Mouse (Mus musculus): ENCODE data around the gene Platr17. TPM values are rescaled to one million over a fixed set of nuclear protein-coding genes. Genes with fewer than 3 reads are reported as not detected.

The Platr17 gene
- polyA plus RNA-seq, 1 experiment from 2014 or later, result 0.55 TPM

GRCm38 (mm10) chr17:33940206-33940805 is 35.4 kb downstream of the Platr17 start, which contains the start of the genes Pfdn6 and Wdr46:
TSS of gene Pfdn6 (minus strand) at chr17:33940343.
TSS of gene Wdr46 (plus strand) at chr17:33940660.
- under 1% methylated on average over 36 of the region's 36 CpGs for WGBS
- no peak for TF ChIP-seq CTCF (IDR thresholded peaks at IDR 0.05)
- peak; percentile 69 for TF ChIP-seq EP300 (IDR thresholded peaks at IDR 0.05)
- peak within 1 kb of the TSS; percentile 87 for H3K9ac ChIP-seq (replicated peaks; ENCODE audit: low read depth)
- H3K9me3 ChIP-seq (ENCODE audit: low read length), result no peaks in the 10 kb centered on the region
- H3K27me3 ChIP-seq (replicated peaks; ENCODE audit: insufficient read depth, low read length), result no peaks in the 10 kb centered on the region
- peak within 1 kb of the TSS; percentile 97 for H3K4me2 ChIP-seq (replicated peaks; ENCODE audit: low read depth, low read length)
- H3K36me3 ChIP-seq (ENCODE audit: insufficient read depth, low read length), result 0 out of 2 replicates have a peak, but pooled peaks cover 8% of the 10 kb centered on the region
- DNase-seq (ENCODE audit: low spot score), result peak; percentile 97
- H3K4me3 ChIP-seq (ENCODE audit: low read depth, low read length), result peak within 1 kb of the TSS; percentile 62
- peak within 1 kb of the TSS; percentile 26; the same call in 1 of the 2 replicates for H3K27ac ChIP-seq (ENCODE audit: low read length)
- peak; percentile 93 for ATAC-seq
- H3K4me1 ChIP-seq (ENCODE audit: insufficient read depth, low read depth, low read length), result peaks cover 6% of the 10 kb centered on the region; the same call in 1 of the 2 replicates

- WGBS, result 2% methylated on average over 25 of the region's 26 CpGs
- no peak for DNase-seq (ENCODE audit: low spot score)
- Histone ChIP-seq H3K36me3 (ENCODE audit: insufficient read depth, low read length) (0 out of 2 replicates have a peak, but pooled peaks cover 8% of the 10 kb centered on the region), H3K9ac (replicated peaks; ENCODE audit: low read depth) (peak overlapping the region; percentile 87), H3K4me2 (replicated peaks; ENCODE audit: low read depth, low read length) (peak overlapping the region; percentile 97), H3K4me1 (ENCODE audit: insufficient read depth, low read depth, low read length) (peaks cover 6% of the 10 kb centered on the region; the same call in 1 of the 2 replicates), H3K27me3 (replicated peaks; ENCODE audit: insufficient read depth, low read length) (no peaks in the 10 kb centered on the region), H3K27ac (ENCODE audit: low read length) (no peak overlapping the region), H3K9me3 (ENCODE audit: low read length) (no peaks in the 10 kb centered on the region), H3K4me3 (ENCODE audit: low read depth, low read length) (peak overlapping the region; percentile 62)
- no peak for TF ChIP-seq EP300 (IDR thresholded peaks at IDR 0.05)
- TF ChIP-seq CTCF (IDR thresholded peaks at IDR 0.05), result no peak
- ATAC-seq, result no peak
Measured at GRCm38 (mm10) chr17:33940981-33941380, 36.0 kb downstream of the Platr17 start.

- Histone ChIP-seq H3K9me3 (ENCODE audit: low read length) (no peaks in the 10 kb centered on the region), H3K36me3 (ENCODE audit: insufficient read depth, low read length) (0 out of 2 replicates have a peak, but pooled peaks cover 8% of the 10 kb centered on the region)
Measured at GRCm38 (mm10) chr17:33941381-33941780, 36.4 kb downstream of the Platr17 start.

GRCm38 (mm10) chr17:33943454-33943853 is 38.5 kb downstream of the Platr17 start:
- Histone ChIP-seq H3K4me1 (ENCODE audit: insufficient read depth, low read depth, low read length) (peaks cover 6% of the 10 kb centered on the region; the same call in 1 of the 2 replicates), H3K27ac (ENCODE audit: low read length) (no peak overlapping the region), H3K4me2 (replicated peaks; ENCODE audit: low read depth, low read length) (no peak overlapping the region), H3K36me3 (ENCODE audit: insufficient read depth, low read length) (no peaks in the 10 kb centered on the region), H3K27me3 (replicated peaks; ENCODE audit: insufficient read depth, low read length) (no peaks in the 10 kb centered on the region), H3K9me3 (ENCODE audit: low read length) (no peaks in the 10 kb centered on the region), H3K9ac (replicated peaks; ENCODE audit: low read depth) (no peak overlapping the region), H3K4me3 (ENCODE audit: low read depth, low read length) (no peak overlapping the region)
- TF ChIP-seq EP300 (IDR thresholded peaks at IDR 0.05) (no peak), CTCF (IDR thresholded peaks at IDR 0.05) (no peak)
- 91% methylated on average over 15 of the region's 15 CpGs for WGBS
- no peak for DNase-seq (ENCODE audit: low spot score)
- no peak for ATAC-seq

More at GRCm38 (mm10) chr17:33941381-33941780, 36.4 kb downstream of the Platr17 start:
- peak overlapping the region; percentile 62 for H3K4me3 ChIP-seq (ENCODE audit: low read depth, low read length)
- no peak overlapping the region for H3K27ac ChIP-seq (ENCODE audit: low read length)
- ATAC-seq (no peak), DNase-seq (ENCODE audit: low spot score) (no peak)
- no peaks in the 10 kb centered on the region for H3K27me3 ChIP-seq (replicated peaks; ENCODE audit: insufficient read depth, low read length)
- H3K9ac ChIP-seq (replicated peaks; ENCODE audit: low read depth), result peak overlapping the region; percentile 87; the same call in 1 of the 2 replicates
- 46% methylated on average over 19 of the region's 19 CpGs for WGBS
- TF ChIP-seq CTCF (IDR thresholded peaks at IDR 0.05) (no peak), EP300 (IDR thresholded peaks at IDR 0.05) (no peak)
- H3K4me2 ChIP-seq (replicated peaks; ENCODE audit: low read depth, low read length), result peak overlapping the region; percentile 97
- H3K4me1 ChIP-seq (ENCODE audit: insufficient read depth, low read depth, low read length), result peaks cover 6% of the 10 kb centered on the region; the same call in 1 of the 2 replicates

GRCm38 (mm10) chr17:33947430-33948089 is 42.6 kb downstream of the Platr17 start:
- H3K4me2 ChIP-seq (replicated peaks; ENCODE audit: low read depth, low read length), result no peak overlapping the region
- H3K9me3 ChIP-seq (ENCODE audit: low read length), result no peaks in the 10 kb centered on the region
- DNase-seq (ENCODE audit: low spot score) (no peak), ATAC-seq (no peak)
- WGBS, result 87% methylated on average over 10 of the region's 10 CpGs
- H3K4me1 ChIP-seq (ENCODE audit: insufficient read depth, low read depth, low read length), result peaks cover 3% of the 10 kb centered on the region; the same call in 1 of the 2 replicates
- no peaks in the 10 kb centered on the region for H3K27me3 ChIP-seq (replicated peaks; ENCODE audit: insufficient read depth, low read length)
- TF ChIP-seq EP300 (IDR thresholded peaks at IDR 0.05) (no peak), CTCF (IDR thresholded peaks at IDR 0.05) (no peak)
- no peak overlapping the region for H3K27ac ChIP-seq (ENCODE audit: low read length)
- no peaks in the 10 kb centered on the region for H3K36me3 ChIP-seq (ENCODE audit: insufficient read depth, low read length)
- no peak overlapping the region for H3K4me3 ChIP-seq (ENCODE audit: low read depth, low read length)
- H3K9ac ChIP-seq (replicated peaks; ENCODE audit: low read depth), result no peak overlapping the region
